Mouse (Mus musculus): ENCODE data around the gene 2310022A10Rik. TPM values are rescaled to one million over a fixed set of nuclear protein-coding genes. Genes with fewer than 3 reads are reported as not detected.

Gene 2310022A10Rik
- polyA plus RNA-seq, 1 experiment from 2014 or later = 22.4 TPM

DNA sequence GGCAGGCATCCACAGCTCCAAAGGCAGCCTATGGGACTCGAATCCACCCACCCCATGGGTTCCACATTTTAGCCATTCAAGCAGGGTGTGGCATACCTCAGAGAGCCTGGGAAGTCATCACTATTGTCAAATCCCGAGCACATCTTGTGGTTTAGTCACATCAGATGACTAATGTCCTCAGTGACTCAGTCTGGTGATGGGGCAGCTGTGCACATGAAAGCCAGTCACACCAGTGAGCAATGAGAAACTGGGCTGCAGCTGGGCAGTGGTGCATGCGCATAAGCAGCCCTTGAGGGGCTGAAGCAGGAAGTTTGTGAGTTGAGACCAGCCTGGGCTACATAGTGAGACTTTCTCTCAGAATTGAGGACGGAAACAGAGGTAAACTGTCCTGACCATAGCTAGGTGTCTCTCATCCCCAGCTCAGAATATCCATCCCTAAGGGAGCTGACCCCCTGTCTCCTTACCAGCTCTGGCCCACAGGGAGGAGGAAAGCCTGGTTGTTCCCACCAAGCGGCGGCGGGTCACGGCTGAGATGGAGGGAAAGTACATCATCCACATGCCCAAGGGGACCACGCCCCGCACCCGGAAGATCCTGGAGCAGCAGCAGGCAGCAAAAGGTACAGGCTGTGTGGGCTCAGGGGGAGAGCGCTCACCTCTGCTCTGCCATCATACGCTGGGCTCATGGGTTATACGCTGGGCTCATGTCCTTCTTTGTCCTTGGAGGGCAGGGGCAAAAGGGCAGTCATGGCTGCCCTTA is 21.3 kb downstream of the 2310022A10Rik start:
- 94% methylated on average over 14 of the region's 14 CpGs for WGBS
- H3K36me3 ChIP-seq (ENCODE audit: control insufficient read depth, insufficient read depth, low read length) = 0 out of 2 replicates have a peak, but pooled peaks cover 5% of the 10 kb centered on the region
- no peaks in the 10 kb centered on the region for H3K27me3 ChIP-seq (ENCODE audit: control insufficient read depth, insufficient read depth, low read length)
- H3K4me1 ChIP-seq (replicated peaks; ENCODE audit: control insufficient read depth, insufficient read depth, low read length) = no peaks in the 10 kb centered on the region
- H3K4me2 ChIP-seq (replicated peaks; ENCODE audit: low read depth, low read length) = no peak overlapping the region
- no peaks in the 10 kb centered on the region for H3K9me3 ChIP-seq (ENCODE audit: control insufficient read depth, low read length)
- H3K9ac ChIP-seq (ENCODE audit: low read depth, low read length) = no peak overlapping the region
- no peak for DNase-seq (ENCODE audit: low spot score)
- no peak for ATAC-seq (ENCODE audit: low FRiP score)
- no peak overlapping the region for H3K27ac ChIP-seq (ENCODE audit: low read depth, low read length)
- no peak overlapping the region for H3K4me3 ChIP-seq (ENCODE audit: low read depth, low read length)

DNA sequence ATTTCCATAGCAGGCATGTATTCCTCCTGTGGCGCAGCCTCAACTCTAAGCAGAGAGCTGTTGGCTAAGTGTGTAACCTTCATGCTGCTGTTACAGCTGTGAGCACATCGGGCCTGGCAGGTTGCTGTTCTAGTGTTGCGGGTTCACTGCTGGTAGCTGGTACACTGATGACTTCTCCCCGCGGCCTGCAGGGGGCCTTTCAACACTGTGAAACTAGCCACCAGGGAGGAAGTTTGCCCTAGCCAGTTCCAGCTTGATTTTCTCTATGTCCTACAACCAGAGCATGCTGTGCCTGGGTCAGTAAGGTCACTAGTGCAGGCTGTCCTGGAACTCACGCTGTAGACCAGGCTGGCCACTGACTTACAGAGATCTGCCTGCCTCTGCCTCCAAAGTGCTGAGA is 23.9 kb downstream of the 2310022A10Rik start:
- peaks cover 7% of the 10 kb centered on the region; the same call in 1 of the 2 replicates for H3K36me3 ChIP-seq (ENCODE audit: control insufficient read depth, insufficient read depth, low read length)
- H3K4me3 ChIP-seq (ENCODE audit: low read depth, low read length) = no peak overlapping the region
- ATAC-seq (ENCODE audit: low FRiP score) = no peak

DNA sequence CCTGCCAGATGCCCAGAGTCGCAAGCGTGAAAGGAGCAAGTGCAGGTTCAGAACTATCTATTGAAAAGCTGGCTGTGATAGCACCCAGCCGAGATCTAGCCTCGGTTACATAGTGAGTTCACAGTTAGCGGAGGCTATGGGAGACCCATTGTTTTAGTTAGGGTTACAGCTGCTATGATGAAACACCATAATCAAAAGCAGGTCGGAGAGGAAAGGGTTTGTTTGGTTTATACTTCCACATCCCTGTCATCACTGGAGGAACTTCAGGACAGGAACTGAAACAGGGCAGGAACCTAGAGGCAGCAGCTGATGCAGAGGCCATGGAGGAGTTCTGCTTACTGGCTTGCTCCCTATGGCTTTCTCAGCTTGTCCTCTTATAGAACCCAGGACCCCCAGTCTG is 24.6 kb downstream of the 2310022A10Rik start:
- no peaks in the 10 kb centered on the region for H3K27me3 ChIP-seq (ENCODE audit: control insufficient read depth, insufficient read depth, low read length)
- H3K4me2 ChIP-seq (replicated peaks; ENCODE audit: low read depth, low read length) = no peak overlapping the region
- H3K4me3 ChIP-seq (ENCODE audit: low read depth, low read length) = no peak overlapping the region
- no peaks in the 10 kb centered on the region for H3K4me1 ChIP-seq (replicated peaks; ENCODE audit: control insufficient read depth, insufficient read depth, low read length)
- ATAC-seq (ENCODE audit: low FRiP score) (no peak), DNase-seq (ENCODE audit: low spot score) (no peak)
- WGBS = 92% methylated on average over 6 of the region's 6 CpGs
- no peak overlapping the region for H3K27ac ChIP-seq (ENCODE audit: low read depth, low read length)
- no peak overlapping the region for H3K9ac ChIP-seq (ENCODE audit: low read depth, low read length)
- no peaks in the 10 kb centered on the region for H3K9me3 ChIP-seq (ENCODE audit: control insufficient read depth, low read length)
- peaks cover 7% of the 10 kb centered on the region; the same call in 1 of the 2 replicates for H3K36me3 ChIP-seq (ENCODE audit: control insufficient read depth, insufficient read depth, low read length)

More for the DNA sequence above, 23.9 kb downstream of the 2310022A10Rik start:
- H3K4me2 ChIP-seq (replicated peaks; ENCODE audit: low read depth, low read length) = no peak overlapping the region
- H3K4me1 ChIP-seq (replicated peaks; ENCODE audit: control insufficient read depth, insufficient read depth, low read length) = no peaks in the 10 kb centered on the region
- peak; percentile 44 for DNase-seq (ENCODE audit: low spot score)
- no peaks in the 10 kb centered on the region for H3K27me3 ChIP-seq (ENCODE audit: control insufficient read depth, insufficient read depth, low read length)
- H3K9ac ChIP-seq (ENCODE audit: low read depth, low read length) = no peak overlapping the region
- H3K27ac ChIP-seq (ENCODE audit: low read depth, low read length) = no peak overlapping the region
- no peaks in the 10 kb centered on the region for H3K9me3 ChIP-seq (ENCODE audit: control insufficient read depth, low read length)
- WGBS = 69% methylated on average over 6 of the region's 6 CpGs

DNA sequence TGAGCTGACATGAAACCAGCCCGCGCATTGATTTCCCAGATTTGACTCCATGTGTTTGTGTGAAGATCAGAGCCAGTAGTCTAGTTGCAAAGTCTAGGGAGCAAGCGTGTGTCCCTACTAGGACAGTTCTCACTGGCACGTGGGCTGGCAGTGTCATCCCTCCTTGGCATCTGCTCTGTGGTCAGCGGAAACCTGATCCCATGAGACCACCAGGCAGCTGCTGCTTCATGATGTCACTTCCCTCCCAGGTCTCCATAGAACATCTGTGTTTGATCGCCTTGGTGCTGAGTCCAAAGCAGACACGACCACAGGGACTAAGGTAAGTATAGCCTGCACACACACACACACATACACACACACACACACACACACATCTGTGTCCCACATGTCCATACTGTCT is 25.4 kb downstream of the 2310022A10Rik start:
- ATAC-seq (ENCODE audit: low FRiP score) = no peak
- Histone ChIP-seq H3K27ac (ENCODE audit: low read depth, low read length) (no peak overlapping the region), H3K4me2 (replicated peaks; ENCODE audit: low read depth, low read length) (no peak overlapping the region), H3K27me3 (ENCODE audit: control insufficient read depth, insufficient read depth, low read length) (no peaks in the 10 kb centered on the region), H3K36me3 (ENCODE audit: control insufficient read depth, insufficient read depth, low read length) (peaks cover 7% of the 10 kb centered on the region; the same call in 1 of the 2 replicates), H3K9me3 (ENCODE audit: control insufficient read depth, low read length) (no peaks in the 10 kb centered on the region), H3K9ac (ENCODE audit: low read depth, low read length) (no peak overlapping the region), H3K4me1 (replicated peaks; ENCODE audit: control insufficient read depth, insufficient read depth, low read length) (no peaks in the 10 kb centered on the region), H3K4me3 (ENCODE audit: low read depth, low read length) (no peak overlapping the region)
- DNase-seq (ENCODE audit: low spot score) = no peak
- 71% methylated on average over 7 of the region's 7 CpGs for WGBS

DNA sequence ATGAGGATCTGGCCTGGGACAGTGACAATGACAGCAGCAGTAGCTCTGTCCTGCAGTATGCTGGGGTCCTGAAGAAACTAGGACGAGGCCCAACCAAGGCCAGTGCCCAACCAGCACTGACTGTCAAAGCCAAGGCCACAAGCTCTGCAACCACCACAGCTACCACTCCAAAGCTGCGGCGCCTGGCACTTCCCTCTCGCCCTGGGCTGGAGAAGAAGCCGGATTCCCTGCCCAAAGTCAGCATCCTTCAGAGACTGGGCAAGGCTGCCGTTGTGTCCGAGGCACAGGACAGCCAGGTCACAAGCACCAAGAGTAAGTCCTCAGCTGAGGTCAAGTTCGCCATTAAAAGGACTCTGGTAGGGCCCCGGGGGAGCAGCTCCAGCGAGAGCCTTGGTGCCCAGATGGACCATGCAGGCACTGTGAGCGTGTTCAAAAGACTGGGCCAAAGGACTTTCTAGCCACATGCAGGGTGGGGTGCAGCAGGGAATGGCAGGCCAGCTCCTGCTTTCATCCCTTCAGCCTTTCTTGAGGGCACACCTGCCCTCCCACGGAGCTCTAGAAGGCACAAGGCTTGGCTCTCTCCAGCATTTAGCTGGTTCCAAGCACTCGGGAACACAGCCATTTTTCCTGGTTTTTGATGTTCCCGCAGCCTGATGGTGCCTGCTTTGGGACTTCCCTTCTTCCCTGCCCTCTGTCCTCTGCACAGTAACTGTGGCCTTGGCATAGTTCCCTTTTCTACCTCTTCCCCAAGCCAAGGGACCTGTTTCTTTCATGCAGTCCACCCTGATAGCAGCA is 27.5 kb downstream of the 2310022A10Rik start:
- Histone ChIP-seq H3K27ac (ENCODE audit: low read depth, low read length) (no peak overlapping the region), H3K4me1 (replicated peaks; ENCODE audit: control insufficient read depth, insufficient read depth, low read length) (no peaks in the 10 kb centered on the region), H3K4me2 (replicated peaks; ENCODE audit: low read depth, low read length) (no peak overlapping the region), H3K27me3 (ENCODE audit: control insufficient read depth, insufficient read depth, low read length) (no peaks in the 10 kb centered on the region), H3K36me3 (ENCODE audit: control insufficient read depth, insufficient read depth, low read length) (peaks cover 5% of the 10 kb centered on the region; the same call in 1 of the 2 replicates), H3K4me3 (ENCODE audit: low read depth, low read length) (no peak overlapping the region), H3K9ac (ENCODE audit: low read depth, low read length) (no peak overlapping the region), H3K9me3 (ENCODE audit: control insufficient read depth, low read length) (no peaks in the 10 kb centered on the region)
- no peak for ATAC-seq (ENCODE audit: low FRiP score)
- WGBS = 87% methylated on average over 14 of the region's 14 CpGs
- no peak for DNase-seq (ENCODE audit: low spot score)

DNA sequence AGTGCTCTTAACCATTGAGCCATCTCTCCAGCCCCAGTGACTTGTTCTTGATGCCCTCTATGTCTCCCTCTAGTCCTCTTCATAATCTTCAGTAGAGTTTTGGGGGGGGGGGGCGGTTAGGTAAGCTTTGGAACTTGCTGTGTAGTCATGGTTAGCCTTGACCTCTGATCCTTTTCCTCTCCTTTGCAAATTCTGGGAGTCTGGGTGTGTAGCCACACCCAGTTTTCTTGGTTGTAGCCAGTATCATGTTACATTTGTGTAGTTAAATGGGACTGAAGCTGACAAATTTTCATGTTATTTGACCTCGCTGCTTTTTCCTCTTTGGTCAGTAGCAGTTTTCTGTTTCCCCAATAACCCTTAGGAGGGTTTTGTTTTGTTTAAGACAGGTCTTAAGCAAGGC is 33.8 kb downstream of the 2310022A10Rik start:
- Histone ChIP-seq H3K4me2 (replicated peaks; ENCODE audit: low read depth, low read length) (no peak overlapping the region), H3K36me3 (ENCODE audit: control insufficient read depth, insufficient read depth, low read length) (no peaks in the 10 kb centered on the region)
- 79% methylated on average over 2 of the region's 2 CpGs for WGBS

DNA sequence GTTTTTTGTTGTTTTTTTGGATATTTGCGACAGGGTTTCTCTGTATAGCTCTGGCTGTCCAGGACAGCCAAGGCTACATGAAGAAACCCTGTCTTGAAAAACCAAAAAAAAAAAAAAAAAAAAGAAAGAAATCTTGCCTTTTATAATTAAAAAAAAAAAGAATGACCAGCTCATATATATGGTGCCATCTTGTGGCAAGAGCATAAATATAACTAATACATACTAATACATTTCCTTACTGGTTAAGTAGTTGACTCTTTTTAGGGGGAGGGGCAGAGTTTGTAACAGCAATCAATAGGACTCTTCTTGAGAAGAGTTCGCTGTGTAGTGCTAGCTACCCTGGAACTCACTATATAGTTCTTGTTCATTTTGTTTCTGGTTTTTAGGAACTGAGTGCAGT is 34.7 kb downstream of the 2310022A10Rik start:
- Histone ChIP-seq H3K4me2 (replicated peaks; ENCODE audit: low read depth, low read length) (no peak overlapping the region), H3K9me3 (ENCODE audit: control insufficient read depth, low read length) (no peaks in the 10 kb centered on the region), H3K36me3 (ENCODE audit: control insufficient read depth, insufficient read depth, low read length) (no peaks in the 10 kb centered on the region), H3K27me3 (ENCODE audit: control insufficient read depth, insufficient read depth, low read length) (no peaks in the 10 kb centered on the region), H3K9ac (ENCODE audit: low read depth, low read length) (no peak overlapping the region), H3K4me1 (replicated peaks; ENCODE audit: control insufficient read depth, insufficient read depth, low read length) (0 out of 2 replicates have a peak, but pooled peaks cover under 1% of the 10 kb centered on the region), H3K27ac (ENCODE audit: low read depth, low read length) (no peak overlapping the region), H3K4me3 (ENCODE audit: low read depth, low read length) (no peak overlapping the region)
- DNase-seq (ENCODE audit: low spot score) = no peak
- 88% methylated on average over 2 of the region's 2 CpGs for WGBS
- no peak for ATAC-seq (ENCODE audit: low FRiP score)

More for the DNA sequence above, 33.8 kb downstream of the 2310022A10Rik start:
- H3K27me3 ChIP-seq (ENCODE audit: control insufficient read depth, insufficient read depth, low read length) = no peaks in the 10 kb centered on the region
- no peak overlapping the region for H3K9ac ChIP-seq (ENCODE audit: low read depth, low read length)
- H3K4me1 ChIP-seq (replicated peaks; ENCODE audit: control insufficient read depth, insufficient read depth, low read length) = no peaks in the 10 kb centered on the region
- no peaks in the 10 kb centered on the region for H3K9me3 ChIP-seq (ENCODE audit: control insufficient read depth, low read length)
- no peak overlapping the region for H3K4me3 ChIP-seq (ENCODE audit: low read depth, low read length)
- ATAC-seq (ENCODE audit: low FRiP score) (no peak), DNase-seq (ENCODE audit: low spot score) (no peak)
- H3K27ac ChIP-seq (ENCODE audit: low read depth, low read length) = no peak overlapping the region

DNA sequence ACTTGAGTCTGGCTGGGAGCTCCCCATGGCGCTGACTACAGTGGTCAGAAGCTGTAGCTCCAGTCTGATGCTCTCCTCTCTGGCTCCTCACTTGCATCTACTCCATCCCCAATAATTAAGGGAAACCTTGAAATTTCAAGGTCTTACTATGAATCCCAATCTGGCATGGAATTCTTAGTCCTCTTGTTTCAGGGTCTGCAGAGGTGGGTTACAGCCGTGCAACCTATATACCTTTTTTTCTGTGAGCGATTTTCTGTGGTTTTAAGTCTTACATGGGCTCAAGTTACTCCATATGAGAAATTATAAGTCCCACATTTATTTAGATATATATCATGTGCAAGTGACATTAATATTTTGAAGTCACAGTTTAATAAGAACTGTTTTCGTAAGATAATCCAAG is 37.1 kb downstream of the 2310022A10Rik start:
- no peak overlapping the region for H3K9ac ChIP-seq (ENCODE audit: low read depth, low read length)
- no peaks in the 10 kb centered on the region for H3K36me3 ChIP-seq (ENCODE audit: control insufficient read depth, insufficient read depth, low read length)
- H3K4me2 ChIP-seq (replicated peaks; ENCODE audit: low read depth, low read length) = no peak overlapping the region
- no peak for ATAC-seq (ENCODE audit: low FRiP score)
- no peak overlapping the region for H3K4me3 ChIP-seq (ENCODE audit: low read depth, low read length)
- no peak for DNase-seq (ENCODE audit: low spot score)
- 0 out of 2 replicates have a peak, but pooled peaks cover 3% of the 10 kb centered on the region for H3K4me1 ChIP-seq (replicated peaks; ENCODE audit: control insufficient read depth, insufficient read depth, low read length)
- H3K27ac ChIP-seq (ENCODE audit: low read depth, low read length) = no peak overlapping the region
- H3K9me3 ChIP-seq (ENCODE audit: control insufficient read depth, low read length) = no peaks in the 10 kb centered on the region
- 96% methylated on average over 4 of the region's 4 CpGs for WGBS
- no peaks in the 10 kb centered on the region for H3K27me3 ChIP-seq (ENCODE audit: control insufficient read depth, insufficient read depth, low read length)
